Mouse (Mus musculus): ENCODE data around the gene Olfr374. TPM values are rescaled to one million over a fixed set of nuclear protein-coding genes. Genes with fewer than 3 reads are reported as not detected.

Gene Olfr374
- polyA plus RNA-seq, 1 experiment from 2014 or later, result not detected

DNA sequence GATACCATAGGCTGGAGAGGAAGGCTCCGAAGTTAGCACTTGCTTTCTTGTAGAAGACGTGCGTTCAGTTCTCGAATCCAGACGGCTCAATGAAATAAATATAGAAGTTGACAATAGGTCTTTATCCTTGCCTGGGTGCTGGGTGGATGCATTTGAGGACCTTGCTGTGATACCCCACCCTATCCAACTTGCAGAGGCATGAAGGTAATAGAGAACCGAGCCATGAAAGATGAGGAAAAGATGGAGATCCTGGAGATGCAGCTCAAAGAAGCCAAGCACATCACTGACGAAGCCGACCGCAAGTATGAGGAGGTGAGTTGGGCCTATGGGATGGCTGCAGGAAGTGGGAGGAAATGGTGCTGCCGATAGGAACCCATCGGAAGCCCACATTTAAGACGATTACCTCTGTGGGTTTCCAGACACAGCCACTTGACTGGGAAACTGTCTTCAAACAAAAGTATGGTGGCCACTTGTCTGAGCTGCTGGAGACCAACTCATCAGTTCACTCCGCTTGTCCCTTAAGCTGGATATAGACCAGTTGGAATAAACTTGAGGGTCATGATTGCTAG, 36.5 kb downstream of the Olfr374 start:
- no peak for ATAC-seq (ENCODE audit: low FRiP score, low TSS enrichment)
- peaks cover 92% of the 10 kb centered on the region for H3K36me3 ChIP-seq (ENCODE audit: control insufficient read depth, insufficient read depth, low read length)
- no peak overlapping the region for H3K4me3 ChIP-seq (replicated peaks; ENCODE audit: low read depth, low read length)
- no peaks in the 10 kb centered on the region for H3K4me1 ChIP-seq (ENCODE audit: control insufficient read depth, insufficient read depth, low read length)
- no peak overlapping the region for H3K4me2 ChIP-seq (ENCODE audit: low read length)
- no peaks in the 10 kb centered on the region for H3K9me3 ChIP-seq (ENCODE audit: control insufficient read depth, low read length)
- no peak for DNase-seq
- no peak overlapping the region for H3K9ac ChIP-seq (replicated peaks; ENCODE audit: low read length)
- WGBS, result 92% methylated on average over 13 of the region's 13 CpGs
- no peak overlapping the region for H3K27ac ChIP-seq (replicated peaks; ENCODE audit: low read depth, low read length)
- no peaks in the 10 kb centered on the region for H3K27me3 ChIP-seq (ENCODE audit: control insufficient read depth, insufficient read depth, low read length)

- Histone ChIP-seq H3K4me2 (ENCODE audit: low read length) (no peak overlapping the region), H3K27ac (replicated peaks; ENCODE audit: low read depth, low read length) (no peak overlapping the region), H3K9ac (replicated peaks; ENCODE audit: low read length) (no peak overlapping the region), H3K4me3 (replicated peaks; ENCODE audit: low read depth, low read length) (no peak overlapping the region), H3K27me3 (ENCODE audit: control insufficient read depth, insufficient read depth, low read length) (no peaks in the 10 kb centered on the region), H3K9me3 (ENCODE audit: control insufficient read depth, low read length) (no peaks in the 10 kb centered on the region), H3K4me1 (ENCODE audit: control insufficient read depth, insufficient read depth, low read length) (no peaks in the 10 kb centered on the region), H3K36me3 (ENCODE audit: control insufficient read depth, insufficient read depth, low read length) (peaks cover 89% of the 10 kb centered on the region)
- 94% methylated on average over 5 of the region's 5 CpGs for WGBS
- ATAC-seq (ENCODE audit: low FRiP score, low TSS enrichment) (no peak), DNase-seq (no peak)
These were observed 37.6 kb downstream of the Olfr374 start for GRCm38 (mm10) chr8:72144345-72144975.

DNA sequence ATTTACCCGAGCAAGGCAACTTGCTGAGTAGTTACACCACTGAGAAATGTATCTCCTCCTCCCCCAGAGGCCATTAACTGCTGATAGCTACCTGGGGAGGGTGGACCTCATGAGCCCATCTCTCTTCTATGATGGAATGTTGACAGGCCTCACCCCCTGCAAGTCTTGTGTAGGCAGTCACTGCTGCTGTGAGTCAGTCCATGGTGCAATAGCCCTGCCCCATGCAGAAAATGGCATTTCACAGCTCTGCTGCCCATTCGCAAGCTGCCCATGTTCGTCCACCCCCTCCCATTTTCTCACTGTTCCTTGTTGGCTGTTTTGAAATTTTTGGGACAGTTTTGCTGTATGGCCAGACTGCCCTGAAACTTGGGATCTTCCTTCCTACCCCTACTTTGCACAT, 38.7 kb downstream of the Olfr374 start:
- H3K27ac ChIP-seq (replicated peaks; ENCODE audit: low read depth, low read length), result no peak overlapping the region
- no peaks in the 10 kb centered on the region for H3K27me3 ChIP-seq (ENCODE audit: control insufficient read depth, insufficient read depth, low read length)
- H3K9ac ChIP-seq (replicated peaks; ENCODE audit: low read length), result no peak overlapping the region
- H3K4me1 ChIP-seq (ENCODE audit: control insufficient read depth, insufficient read depth, low read length), result no peaks in the 10 kb centered on the region
- 93% methylated on average over 3 of the region's 3 CpGs for WGBS
- DNase-seq (no peak), ATAC-seq (ENCODE audit: low FRiP score, low TSS enrichment) (no peak)
- H3K4me3 ChIP-seq (replicated peaks; ENCODE audit: low read depth, low read length), result no peak overlapping the region
- H3K4me2 ChIP-seq (ENCODE audit: low read length), result no peak overlapping the region
- H3K9me3 ChIP-seq (ENCODE audit: control insufficient read depth, low read length), result no peaks in the 10 kb centered on the region
- H3K36me3 ChIP-seq (ENCODE audit: control insufficient read depth, insufficient read depth, low read length), result peaks cover 89% of the 10 kb centered on the region

DNA sequence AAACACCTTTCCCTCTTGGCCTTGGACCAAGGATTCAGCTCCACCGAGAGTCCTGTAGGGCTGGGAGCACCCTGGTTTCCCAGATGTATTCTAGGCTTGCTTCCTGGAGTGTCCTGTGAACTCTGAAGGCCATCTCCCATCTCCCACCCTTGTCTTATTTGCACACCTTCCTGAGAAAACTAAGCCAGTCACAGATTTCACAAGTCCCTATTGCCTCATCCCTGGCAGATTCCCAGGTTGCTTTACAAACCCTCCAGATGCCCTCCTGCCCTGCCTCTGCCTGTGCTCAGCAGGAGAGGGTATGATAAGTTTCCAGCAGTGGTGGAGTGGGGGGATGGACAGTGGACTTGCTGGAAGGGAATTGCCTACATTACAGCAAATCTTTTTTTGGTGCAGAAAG, 39.2 kb downstream of the Olfr374 start:
- WGBS, result 95% methylated on average over 1 of the region's 1 CpGs
- no peak overlapping the region for H3K4me3 ChIP-seq (replicated peaks; ENCODE audit: low read depth, low read length)
- no peak overlapping the region for H3K4me2 ChIP-seq (ENCODE audit: low read length)
- DNase-seq, result no peak
- no peaks in the 10 kb centered on the region for H3K27me3 ChIP-seq (ENCODE audit: control insufficient read depth, insufficient read depth, low read length)
- no peak overlapping the region for H3K9ac ChIP-seq (replicated peaks; ENCODE audit: low read length)
- no peaks in the 10 kb centered on the region for H3K9me3 ChIP-seq (ENCODE audit: control insufficient read depth, low read length)
- no peak for ATAC-seq (ENCODE audit: low FRiP score, low TSS enrichment)
- H3K4me1 ChIP-seq (ENCODE audit: control insufficient read depth, insufficient read depth, low read length), result no peaks in the 10 kb centered on the region
- no peak overlapping the region for H3K27ac ChIP-seq (replicated peaks; ENCODE audit: low read depth, low read length)
- peaks cover 85% of the 10 kb centered on the region for H3K36me3 ChIP-seq (ENCODE audit: control insufficient read depth, insufficient read depth, low read length)

DNA sequence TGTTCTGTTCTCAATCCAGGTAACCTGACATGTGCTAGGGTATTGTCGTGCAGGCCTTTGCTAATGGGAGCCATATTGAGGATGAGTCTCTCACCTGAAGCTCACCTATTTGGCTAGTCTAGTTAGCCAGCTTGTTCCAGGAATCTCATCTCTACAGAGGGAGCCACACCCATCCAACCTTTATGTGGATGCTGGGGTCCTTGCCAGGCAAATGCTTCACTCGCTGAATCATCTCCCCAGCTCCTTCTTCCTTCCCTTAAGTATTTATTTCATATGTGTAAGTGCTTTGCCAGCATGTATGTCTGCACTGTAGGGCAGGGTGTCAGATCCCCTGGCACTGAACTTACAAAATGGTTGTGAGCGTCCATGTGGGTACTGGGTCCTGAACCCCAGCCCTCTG, 39.7 kb downstream of the Olfr374 start:
- no peak overlapping the region for H3K4me2 ChIP-seq (ENCODE audit: low read length)
- H3K27me3 ChIP-seq (ENCODE audit: control insufficient read depth, insufficient read depth, low read length), result no peaks in the 10 kb centered on the region
- H3K9ac ChIP-seq (replicated peaks; ENCODE audit: low read length), result no peak overlapping the region
- H3K4me3 ChIP-seq (replicated peaks; ENCODE audit: low read depth, low read length), result no peak overlapping the region
- no peaks in the 10 kb centered on the region for H3K4me1 ChIP-seq (ENCODE audit: control insufficient read depth, insufficient read depth, low read length)
- ATAC-seq (ENCODE audit: low FRiP score, low TSS enrichment) (no peak), DNase-seq (no peak)
- peaks cover 85% of the 10 kb centered on the region for H3K36me3 ChIP-seq (ENCODE audit: control insufficient read depth, insufficient read depth, low read length)
- H3K27ac ChIP-seq (replicated peaks; ENCODE audit: low read depth, low read length), result no peak overlapping the region
- H3K9me3 ChIP-seq (ENCODE audit: control insufficient read depth, low read length), result no peaks in the 10 kb centered on the region
- 92% methylated on average over 3 of the region's 3 CpGs for WGBS

GRCm38 (mm10) chr8:72147266-72147665, 40.4 kb downstream of the Olfr374 start:
- no peak overlapping the region for H3K9ac ChIP-seq (replicated peaks; ENCODE audit: low read length)
- no peaks in the 10 kb centered on the region for H3K4me1 ChIP-seq (ENCODE audit: control insufficient read depth, insufficient read depth, low read length)
- DNase-seq (no peak), ATAC-seq (ENCODE audit: low FRiP score, low TSS enrichment) (no peak)
- WGBS, result 96% methylated on average over 2 of the region's 2 CpGs
- no peak overlapping the region for H3K4me3 ChIP-seq (replicated peaks; ENCODE audit: low read depth, low read length)
- no peak overlapping the region for H3K27ac ChIP-seq (replicated peaks; ENCODE audit: low read depth, low read length)
- H3K27me3 ChIP-seq (ENCODE audit: control insufficient read depth, insufficient read depth, low read length), result no peaks in the 10 kb centered on the region
- H3K9me3 ChIP-seq (ENCODE audit: control insufficient read depth, low read length), result no peaks in the 10 kb centered on the region
- H3K4me2 ChIP-seq (ENCODE audit: low read length), result no peak overlapping the region
- peaks cover 83% of the 10 kb centered on the region for H3K36me3 ChIP-seq (ENCODE audit: control insufficient read depth, insufficient read depth, low read length)

- H3K27me3 ChIP-seq (ENCODE audit: control insufficient read depth, insufficient read depth, low read length), result no peaks in the 10 kb centered on the region
- H3K36me3 ChIP-seq (ENCODE audit: control insufficient read depth, insufficient read depth, low read length), result peaks cover 75% of the 10 kb centered on the region
- no peak overlapping the region for H3K9ac ChIP-seq (replicated peaks; ENCODE audit: low read length)
- no peak for DNase-seq
- no peak for ATAC-seq (ENCODE audit: low FRiP score, low TSS enrichment)
- WGBS, result 93% methylated on average over 1 of the region's 1 CpGs
- no peak overlapping the region for H3K4me2 ChIP-seq (ENCODE audit: low read length)
- H3K9me3 ChIP-seq (ENCODE audit: control insufficient read depth, low read length), result no peaks in the 10 kb centered on the region
- H3K27ac ChIP-seq (replicated peaks; ENCODE audit: low read depth, low read length), result no peak overlapping the region
- H3K4me1 ChIP-seq (ENCODE audit: control insufficient read depth, insufficient read depth, low read length), result no peaks in the 10 kb centered on the region
- no peak overlapping the region for H3K4me3 ChIP-seq (replicated peaks; ENCODE audit: low read depth, low read length)
These were observed 42.2 kb downstream of the Olfr374 start for GRCm38 (mm10) chr8:72149056-72149455.

GRCm38 (mm10) chr8:72151418-72152078, 44.7 kb downstream of the Olfr374 start:
- 87% methylated on average over 3 of the region's 3 CpGs for WGBS
- ATAC-seq (ENCODE audit: low FRiP score, low TSS enrichment), result no peak
- no peaks in the 10 kb centered on the region for H3K27me3 ChIP-seq (ENCODE audit: control insufficient read depth, insufficient read depth, low read length)
- H3K9me3 ChIP-seq (ENCODE audit: control insufficient read depth, low read length), result no peaks in the 10 kb centered on the region
- no peak overlapping the region for H3K4me2 ChIP-seq (ENCODE audit: low read length)
- peaks cover 52% of the 10 kb centered on the region for H3K36me3 ChIP-seq (ENCODE audit: control insufficient read depth, insufficient read depth, low read length)
- H3K9ac ChIP-seq (replicated peaks; ENCODE audit: low read length), result no peak overlapping the region
- no peak for DNase-seq
- no peak overlapping the region for H3K4me3 ChIP-seq (replicated peaks; ENCODE audit: low read depth, low read length)
- H3K4me1 ChIP-seq (ENCODE audit: control insufficient read depth, insufficient read depth, low read length), result no peaks in the 10 kb centered on the region
- H3K27ac ChIP-seq (replicated peaks; ENCODE audit: low read depth, low read length), result no peak overlapping the region

GRCm38 (mm10) chr8:72153382-72153781, 46.5 kb downstream of the Olfr374 start:
- Histone ChIP-seq H3K27me3 (ENCODE audit: control insufficient read depth, insufficient read depth, low read length) (no peaks in the 10 kb centered on the region), H3K4me3 (replicated peaks; ENCODE audit: low read depth, low read length) (no peak overlapping the region), H3K4me2 (ENCODE audit: low read length) (no peak overlapping the region), H3K4me1 (ENCODE audit: control insufficient read depth, insufficient read depth, low read length) (no peaks in the 10 kb centered on the region), H3K36me3 (ENCODE audit: control insufficient read depth, insufficient read depth, low read length) (peaks cover 35% of the 10 kb centered on the region), H3K9me3 (ENCODE audit: control insufficient read depth, low read length) (no peaks in the 10 kb centered on the region), H3K9ac (replicated peaks; ENCODE audit: low read length) (no peak overlapping the region), H3K27ac (replicated peaks; ENCODE audit: low read depth, low read length) (no peak overlapping the region)
- ATAC-seq (ENCODE audit: low FRiP score, low TSS enrichment), result no peak
- no peak for DNase-seq
